Mouse (Mus musculus) spleen, adult 2 months (tissue): ENCODE data around the gene Stk24. TPM values are rescaled to one million over a fixed set of nuclear protein-coding genes. Genes with fewer than 3 reads are reported as not detected.

Experiments used
- DNase-seq, 2 experiments: peaks; one replicate each; pipeline versions ENCODE4 v3.0.0 to v3.0.0-alpha.2; 2012 to 2021; ENCODE audit warnings: low spot score in 2 of 2, low read depth in 1 of 2
- H3K27ac ChIP-seq: fragments of 200-500 bp; 2 replicates; pipeline ENCODE4 v1.5.1; 2012; ENCODE audit warnings: low read length, inconsistent platforms; ENCODE audit not compliant: insufficient read depth
- H3K27me3 ChIP-seq: fragments of 200-500 bp; 2 replicates; pipeline ENCODE4 v1.6.1; 2012; ENCODE audit warnings: mild to moderate bottlenecking, moderate library complexity, low read length, inconsistent platforms; ENCODE audit not compliant: control insufficient read depth, insufficient read depth
- H3K36me3 ChIP-seq: fragments of 200-500 bp; 2 replicates; pipeline ENCODE4 v1.6.1; 2012; ENCODE audit warnings: mild to moderate bottlenecking, low read length, inconsistent platforms; ENCODE audit not compliant: control insufficient read depth, insufficient read depth
- H3K4me1 ChIP-seq: fragments of 200-500 bp; 2 replicates; pipeline ENCODE4 v1.6.1; 2011; ENCODE audit warnings: inconsistent platforms; ENCODE audit not compliant: control insufficient read depth, insufficient read depth, insufficient read length
- H3K4me3 ChIP-seq: fragments of 200-500 bp; 2 replicates; pipeline ENCODE4 v1.5.1; 2011; ENCODE audit warnings: mild to moderate bottlenecking, inconsistent platforms; ENCODE audit not compliant: insufficient read depth, insufficient read length; ENCODE audit errors: extremely low read depth
- CTCF ChIP-seq: fragments of 200-500 bp; IDR thresholded peaks from 2 replicates; pipeline ENCODE4 v1.5.1; 2011; ENCODE audit warnings: mild to moderate bottlenecking, inconsistent platforms; ENCODE audit not compliant: insufficient read depth, insufficient read length, insufficient replicate concordance; ENCODE audit errors: extremely low read depth
- POLR2A ChIP-seq: fragments of 200-500 bp; IDR thresholded peaks from 2 replicates; pipeline ENCODE4 v1.6.1; 2011; ENCODE audit warnings: low read depth, low read length, inconsistent platforms
- WGBS: fragments of 180-500 bp; shearing (Covaris S2); methylation state at CpG from one replicate; pipeline ENCODE4 v1.1.7; 2018; 5-methylcytosine and 5-hydroxymethylcytosine counted together
- polyA plus RNA-seq: library from polyadenylated mRNA; depleted of rRNA; stranded (reverse); fragments of >200 nt; gene quantifications from 2 replicates; pipeline ENCODE4 v1.2.3, GENCODE M21; 2012

Gene Stk24
- polyA plus RNA-seq, 1 experiment = 32.6 TPM

DNA sequence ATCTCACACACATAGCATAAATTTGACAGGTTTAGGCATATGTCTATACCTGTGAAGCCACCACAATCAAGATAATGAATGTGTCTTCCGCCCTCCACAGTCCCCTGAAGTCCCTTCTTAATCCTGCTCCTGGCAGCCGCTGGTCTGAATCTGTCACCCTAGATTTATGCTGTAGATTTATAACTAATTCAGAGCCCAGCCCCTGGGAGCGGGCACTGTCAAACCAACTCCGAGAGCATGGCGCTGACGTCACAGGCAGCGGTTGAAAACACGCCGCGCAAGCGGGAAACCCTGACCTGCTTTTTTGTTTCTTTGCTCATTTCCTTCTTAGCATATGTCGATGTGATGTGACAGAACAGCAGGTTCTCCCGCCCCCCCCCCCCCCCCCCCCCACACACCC, 25.3 kb upstream of the Stk24 start:
- H3K4me3 ChIP-seq = peak overlapping the region; percentile 32; the same call in 1 of the 2 replicates
- no peaks in the 10 kb centered on the region for H3K27me3 ChIP-seq
- no peak overlapping the region for H3K27ac ChIP-seq
- H3K4me1 ChIP-seq = no peaks in the 10 kb centered on the region; the same call in 1 of the 2 replicates
- WGBS = 47% methylated on average over 13 of the region's 13 CpGs
- DNase-seq = peak in 1 of 2 experiments; percentile 18
- no peaks in the 10 kb centered on the region for H3K36me3 ChIP-seq
- no peak for TF ChIP-seq POLR2A

DNA sequence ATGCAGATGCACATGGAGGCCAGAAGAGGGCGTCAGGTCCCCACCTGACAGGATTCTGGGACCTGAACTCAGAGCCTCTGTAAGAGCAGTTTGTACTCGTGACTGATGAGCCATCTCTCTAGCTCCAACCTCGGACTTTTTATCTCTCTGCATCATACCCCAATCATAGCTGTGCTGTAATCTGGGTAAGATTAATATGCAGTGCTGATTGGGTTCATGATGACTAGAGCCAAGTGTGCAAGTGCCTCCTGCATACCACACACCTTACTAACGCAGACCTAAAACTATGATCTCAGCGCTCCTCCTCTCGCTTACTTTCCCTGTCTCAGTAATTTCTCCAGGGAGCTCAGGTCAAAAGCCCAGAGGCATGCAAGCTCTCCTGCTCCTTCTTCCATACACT, 19.9 kb upstream of the Stk24 start:
- no peaks in the 10 kb centered on the region for H3K36me3 ChIP-seq
- WGBS = 93% methylated on average over 6 of the region's 6 CpGs
- no peaks in the 10 kb centered on the region for H3K4me1 ChIP-seq
- H3K27ac ChIP-seq = no peak overlapping the region
- no peak for DNase-seq
- no peak overlapping the region for H3K4me3 ChIP-seq
- no peak for TF ChIP-seq CTCF
- no peaks in the 10 kb centered on the region for H3K27me3 ChIP-seq

DNA sequence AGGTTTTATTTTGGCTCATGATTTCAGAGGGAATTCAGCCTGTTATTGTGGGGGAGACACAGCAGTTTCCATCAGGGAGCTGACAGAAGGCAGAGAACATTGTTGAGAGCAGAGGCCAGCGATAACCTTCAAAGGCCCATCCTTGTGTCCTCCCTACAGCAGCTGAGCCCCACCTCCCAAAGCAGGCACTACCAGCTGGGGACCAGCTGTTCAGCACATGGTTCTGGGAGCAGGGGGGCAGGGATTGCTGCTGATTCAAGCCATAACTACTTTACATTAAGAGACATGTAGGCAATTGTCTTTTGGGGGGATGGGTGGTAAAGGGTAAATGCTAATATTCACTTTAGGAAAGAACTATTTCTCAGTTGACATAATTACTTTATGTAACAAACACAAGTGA, 17.7 kb upstream of the Stk24 start:
- DNase-seq = no peak
- no peak for TF ChIP-seq CTCF
- TF ChIP-seq POLR2A = no peak
- WGBS = 96% methylated on average over 1 of the region's 1 CpGs
- Histone ChIP-seq H3K4me1 (no peaks in the 10 kb centered on the region), H3K4me3 (no peak overlapping the region), H3K27ac (no peak overlapping the region), H3K36me3 (no peaks in the 10 kb centered on the region), H3K27me3 (no peaks in the 10 kb centered on the region)

DNA sequence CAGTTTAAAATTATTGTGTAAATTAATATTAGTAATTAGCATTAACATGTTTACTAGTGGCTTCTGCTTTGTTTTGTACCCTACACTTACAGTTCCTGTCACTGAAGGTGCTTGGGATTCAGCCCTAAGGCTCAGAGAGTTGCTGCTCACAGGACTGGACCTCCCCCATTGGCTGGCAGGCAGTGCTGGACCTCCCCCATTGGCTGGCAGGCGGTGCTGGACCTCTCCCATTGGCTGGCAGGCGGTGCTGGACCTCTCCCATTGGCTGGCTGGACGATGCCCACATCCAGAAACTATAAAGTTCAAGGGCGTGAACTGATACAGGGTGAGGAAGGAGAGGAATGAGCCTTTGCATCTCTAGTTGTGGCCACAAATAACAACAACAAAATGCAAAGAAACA, 15.3 kb upstream of the Stk24 start:
- H3K4me1 ChIP-seq = no peaks in the 10 kb centered on the region
- no peaks in the 10 kb centered on the region for H3K36me3 ChIP-seq
- H3K27me3 ChIP-seq = no peaks in the 10 kb centered on the region
- no peak overlapping the region for H3K4me3 ChIP-seq
- WGBS = 88% methylated on average over 4 of the region's 4 CpGs
- H3K27ac ChIP-seq = no peak overlapping the region
- TF ChIP-seq CTCF (no peak), POLR2A (no peak)
- no peak for DNase-seq

DNA sequence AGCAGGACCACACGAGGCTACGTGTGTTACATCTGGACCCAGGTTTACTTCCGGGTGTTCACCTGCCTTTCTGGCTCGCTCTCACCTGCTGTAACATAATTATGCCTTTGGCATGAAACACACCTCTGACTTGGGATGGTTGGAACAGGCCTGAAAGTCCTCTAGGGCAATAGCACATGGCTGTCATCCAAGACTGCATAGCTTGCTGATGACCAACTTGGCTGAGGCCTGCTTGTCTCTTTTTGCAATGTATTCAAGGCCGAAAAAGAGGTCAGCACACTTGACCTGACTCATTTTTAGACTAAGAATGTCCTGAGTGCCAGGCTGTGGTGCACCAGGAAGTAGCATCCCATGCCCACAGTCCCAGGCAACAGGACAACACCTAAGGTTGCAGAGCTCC, 12.1 kb upstream of the Stk24 start:
- TF ChIP-seq CTCF (no peak), POLR2A (no peak)
- 87% methylated on average over 5 of the region's 5 CpGs for WGBS

DNA sequence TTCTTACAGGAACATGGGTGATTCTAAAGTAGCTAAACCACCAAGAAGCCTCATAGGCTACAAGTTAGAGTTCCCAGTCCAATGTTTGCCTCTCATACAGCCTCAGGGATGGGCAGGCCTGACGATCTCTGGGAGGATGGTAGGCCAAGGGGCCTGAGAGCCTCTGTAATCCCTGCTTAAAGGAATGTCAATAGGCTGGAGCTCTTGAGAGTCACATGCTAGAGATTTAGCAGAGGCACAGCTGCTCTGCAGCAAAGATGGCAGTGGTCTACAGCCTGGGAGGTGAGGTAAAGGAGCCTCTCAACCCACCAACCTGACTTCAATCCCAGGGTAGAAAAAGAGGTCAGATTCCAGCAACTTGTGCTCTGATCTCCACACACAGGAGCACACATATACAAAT, 7.9 kb upstream of the Stk24 start:
- Histone ChIP-seq H3K27ac (no peak overlapping the region), H3K36me3 (no peaks in the 10 kb centered on the region), H3K4me1 (no peaks in the 10 kb centered on the region), H3K27me3 (no peaks in the 10 kb centered on the region), H3K4me3 (no peak overlapping the region)
- WGBS = 97% methylated on average over 1 of the region's 1 CpGs
- TF ChIP-seq CTCF = no peak
- no peak for TF ChIP-seq POLR2A
- no peak for DNase-seq

More for the DNA sequence above, 12.1 kb upstream of the Stk24 start:
- no peaks in the 10 kb centered on the region for H3K27me3 ChIP-seq
- H3K27ac ChIP-seq = no peak overlapping the region
- no peak for DNase-seq
- H3K4me1 ChIP-seq = no peaks in the 10 kb centered on the region
- no peak overlapping the region for H3K4me3 ChIP-seq
- no peaks in the 10 kb centered on the region for H3K36me3 ChIP-seq

DNA sequence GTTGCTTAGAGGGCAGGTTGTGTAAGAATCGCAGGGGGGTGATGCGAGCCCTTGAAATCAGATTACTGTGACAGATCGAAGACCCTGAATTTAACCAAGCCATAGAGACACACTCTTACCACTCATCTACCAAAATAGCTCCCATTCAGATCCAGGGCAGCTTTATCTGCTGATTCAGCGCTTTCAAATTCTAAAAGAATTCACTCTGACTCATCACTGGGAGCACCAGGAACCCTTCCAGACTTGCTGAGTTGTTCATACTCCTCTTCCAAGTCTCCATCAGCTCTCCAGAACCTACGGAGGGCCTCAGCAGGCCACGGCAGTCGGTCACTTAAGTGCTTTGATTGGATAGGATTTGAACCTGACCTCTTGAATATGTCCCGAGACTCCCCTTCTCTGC, 5.6 kb upstream of the Stk24 start:
- Histone ChIP-seq H3K4me1 (no peaks in the 10 kb centered on the region), H3K27ac (no peak overlapping the region), H3K4me3 (no peak overlapping the region), H3K27me3 (no peaks in the 10 kb centered on the region), H3K36me3 (no peaks in the 10 kb centered on the region)
- 94% methylated on average over 8 of the region's 8 CpGs for WGBS
- no peak for DNase-seq
- TF ChIP-seq POLR2A (no peak), CTCF (no peak)
